Mouse (Mus musculus) stomach, postnatal 0 days (tissue): ENCODE results near the gene Sept5. TPM values are rescaled to one million over a fixed set of nuclear protein-coding genes. Genes with fewer than 3 reads are reported as not detected.

Experiments
- ATAC-seq: fragments of 200-750 bp; cut with Nextera tagmentation; 2 replicates; pipeline ENCODE4 v1.8.0; 2017; ENCODE audit not compliant: low FRiP score, low TSS enrichment
- DNase-seq: peaks from one replicate; pipeline ENCODE4 v3.0.0-alpha.2; 2016; ENCODE audit warnings: low spot score
- H3K27ac ChIP-seq: fragments of 300-500 bp; sonication (generic); replicated peaks from 2 replicates; pipeline ENCODE4 v1.5.1; 2014; ENCODE audit warnings: mild to moderate bottlenecking, control low read depth
- H3K27me3 ChIP-seq: fragments of 300-500 bp; sonication (generic); 2 replicates; pipeline ENCODE4 v1.6.1; 2014; ENCODE audit warnings: low read length; ENCODE audit not compliant: control insufficient read depth, insufficient read depth
- H3K36me3 ChIP-seq: fragments of 300-500 bp; sonication (generic); 2 replicates; pipeline ENCODE4 v1.6.1; 2014; ENCODE audit warnings: low read length, mixed read lengths; ENCODE audit not compliant: control insufficient read depth, insufficient read depth
- H3K4me1 ChIP-seq: fragments of 300-500 bp; sonication (generic); replicated peaks from 2 replicates; pipeline ENCODE4 v1.6.1; 2014; ENCODE audit warnings: antibody characterized with exemption; ENCODE audit not compliant: control insufficient read depth, insufficient read depth
- H3K4me2 ChIP-seq: fragments of 300-500 bp; sonication (generic); replicated peaks from 2 replicates; pipeline ENCODE4 v1.6.1; 2014; ENCODE audit warnings: low read depth, mild to moderate bottlenecking, control low read depth, moderate library complexity
- H3K4me3 ChIP-seq: fragments of 300-500 bp; sonication (generic); 2 replicates; pipeline ENCODE4 v1.5.1; 2014; ENCODE audit warnings: low read depth, low read length, control low read depth
- H3K9ac ChIP-seq: fragments of 300-500 bp; sonication (generic); 2 replicates; pipeline ENCODE4 v1.6.1; 2014; ENCODE audit warnings: mild to moderate bottlenecking, low read length, control low read depth, mixed read lengths
- H3K9me3 ChIP-seq: fragments of 300-500 bp; sonication (generic); 2 replicates; pipeline ENCODE4 v1.6.1; 2016; ENCODE audit warnings: low read length; ENCODE audit not compliant: control insufficient read depth
- CTCF ChIP-seq: IDR thresholded peaks from 2 replicates; pipeline ENCODE4 v1.5.1; 2016; ENCODE audit warnings: antibody characterized with exemption, low read depth, mild to moderate bottlenecking, moderate library complexity
- EP300 ChIP-seq: optimal IDR thresholded peaks from 2 replicates; pipeline ENCODE3; 2016; ENCODE audit warnings: antibody characterized with exemption
- WGBS: fragments of 180-500 bp; shearing (Covaris S2); extraction: QIAGEN DNeasy Blood & Tissue Kit; methylation state at CpG from one replicate; pipeline ENCODE4 v1.1.7; 2014; 5-methylcytosine and 5-hydroxymethylcytosine counted together
- polyA plus RNA-seq: library from polyadenylated mRNA; unstranded; fragments of >200 nt; fragmentation: Nextera tagmentation; extraction: Ambion mirVana; gene quantifications from 2 replicates; pipeline ENCODE4 v1.2.1, GENCODE M21; 2015

Sept5 gene
- polyA plus RNA-seq, 1 experiment from 2014 or later, result 38.0 TPM

DNA sequence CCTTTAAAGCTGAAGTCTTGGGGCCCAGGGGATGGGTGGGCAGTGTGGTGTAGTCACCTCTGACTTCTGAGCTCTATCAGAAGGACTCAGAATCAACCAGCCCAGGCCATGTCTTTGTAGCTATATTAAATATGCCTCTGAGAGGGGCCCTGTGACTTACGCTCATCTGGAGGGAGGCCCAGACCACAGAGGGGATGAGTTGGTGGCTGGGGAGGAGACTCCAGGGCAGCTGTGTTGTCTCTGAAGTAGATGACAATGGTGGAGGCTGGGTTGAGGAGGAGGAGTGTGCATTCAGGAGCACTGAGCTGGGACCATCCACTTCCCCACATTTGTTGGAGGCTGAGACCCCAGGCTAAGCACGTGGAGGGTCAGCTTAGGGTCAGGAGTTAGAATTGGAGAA is 11.5 kb downstream of the Sept5 start:
- DNase-seq (no peak), ATAC-seq (no peak)
- Histone ChIP-seq H3K9ac (no peak overlapping the region), H3K27me3 (peaks cover 24% of the 10 kb centered on the region), H3K4me1 (0 out of 2 replicates have a peak, but pooled peaks cover 2% of the 10 kb centered on the region), H3K9me3 (no peaks in the 10 kb centered on the region), H3K36me3 (no peaks in the 10 kb centered on the region), H3K27ac (no peak overlapping the region), H3K4me2 (no peak overlapping the region), H3K4me3 (no peak overlapping the region)
- 73% methylated on average over 2 of the region's 2 CpGs for WGBS
- TF ChIP-seq EP300, result no peak
- TF ChIP-seq CTCF, result no peak

DNA sequence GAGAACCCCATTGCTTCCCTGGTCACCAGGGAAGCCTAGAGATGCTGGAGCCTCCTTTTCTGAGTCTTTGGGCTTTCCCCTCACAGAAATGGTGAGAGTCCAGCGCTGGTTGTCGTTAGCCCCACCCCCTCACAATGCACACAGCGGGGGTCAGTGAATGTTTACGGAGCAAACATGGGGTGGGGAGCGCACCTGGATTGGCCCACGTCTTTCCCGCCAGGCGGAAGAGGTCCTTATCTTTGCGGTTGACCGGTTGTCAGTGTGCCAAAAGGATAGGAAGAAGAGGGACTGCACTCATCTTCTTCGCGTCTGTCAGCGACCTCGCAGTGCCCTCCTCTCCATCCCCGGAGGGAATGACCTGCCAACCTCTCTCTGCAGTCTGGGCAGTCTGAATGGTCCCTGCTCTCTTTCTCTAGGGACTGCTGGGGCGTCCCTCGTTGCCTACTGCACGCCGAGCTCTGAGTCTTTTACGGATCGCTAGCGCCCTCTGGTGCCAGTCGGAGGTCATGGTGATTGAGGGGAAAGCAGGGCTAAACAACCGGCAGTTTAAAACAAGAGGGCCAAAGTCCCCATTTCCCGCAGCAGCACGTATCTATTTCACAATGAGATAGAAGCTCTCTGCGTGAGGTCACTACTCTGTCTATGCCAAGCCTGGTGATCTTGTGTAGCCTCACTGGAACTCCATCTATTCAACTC is 12.2 kb downstream of the Sept5 start:
- Histone ChIP-seq H3K9ac (no peak overlapping the region), H3K4me1 (0 out of 2 replicates have a peak, but pooled peaks cover 2% of the 10 kb centered on the region), H3K9me3 (no peaks in the 10 kb centered on the region), H3K4me2 (peak overlapping the region; percentile 34), H3K4me3 (no peak overlapping the region), H3K36me3 (no peaks in the 10 kb centered on the region), H3K27ac (no peak overlapping the region), H3K27me3 (peaks cover 17% of the 10 kb centered on the region)
- DNase-seq, result peak; percentile 89
- TF ChIP-seq EP300 (no peak), CTCF (peak; percentile 97)
- ATAC-seq, result peak; percentile 68
- 3% methylated on average over 27 of the region's 27 CpGs for WGBS

DNA sequence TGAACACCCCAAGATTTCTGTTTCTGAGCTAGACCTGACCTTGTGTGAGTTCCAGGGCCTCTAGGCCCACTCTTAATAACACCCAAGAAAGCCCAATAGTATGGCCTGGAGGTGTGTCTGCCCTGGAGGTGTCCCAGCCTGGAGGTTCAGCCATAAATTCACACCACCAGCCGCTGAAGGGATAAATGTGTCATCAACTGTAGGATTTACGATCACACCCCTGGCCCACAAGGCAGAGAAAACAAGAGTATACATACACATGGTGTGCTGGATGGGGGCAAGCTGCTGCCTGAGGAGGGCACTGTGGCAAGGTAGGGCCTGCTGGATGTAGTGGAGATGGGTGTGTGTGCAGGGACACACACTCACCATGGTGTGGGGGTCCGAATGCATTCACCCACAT is 16.5 kb downstream of the Sept5 start:
- Histone ChIP-seq H3K36me3 (no peaks in the 10 kb centered on the region), H3K4me3 (no peak overlapping the region), H3K9me3 (no peaks in the 10 kb centered on the region), H3K4me2 (no peak overlapping the region), H3K9ac (no peak overlapping the region), H3K27me3 (no peaks in the 10 kb centered on the region), H3K4me1 (no peaks in the 10 kb centered on the region), H3K27ac (no peak overlapping the region)
- DNase-seq (no peak), ATAC-seq (no peak)
- 80% methylated on average over 3 of the region's 3 CpGs for WGBS
- TF ChIP-seq EP300 (no peak), CTCF (no peak)

- Histone ChIP-seq H3K9ac (0 out of 2 replicates have a peak overlapping the region, but pooled peaks have one; percentile 18), H3K9me3 (no peaks in the 10 kb centered on the region), H3K27me3 (no peaks in the 10 kb centered on the region), H3K36me3 (no peaks in the 10 kb centered on the region), H3K27ac (no peak overlapping the region), H3K4me1 (no peaks in the 10 kb centered on the region), H3K4me3 (no peak overlapping the region), H3K4me2 (no peak overlapping the region)
- DNase-seq (no peak), ATAC-seq (no peak)
- WGBS, result 65% methylated on average over 12 of the region's 13 CpGs
- TF ChIP-seq CTCF (no peak), EP300 (no peak)
These were observed 18.0 kb downstream of the Sept5 start for GRCm38 (mm10) chr16:18611752-18612151.

- H3K4me1 ChIP-seq, result no peaks in the 10 kb centered on the region
- H3K9me3 ChIP-seq, result no peaks in the 10 kb centered on the region
- H3K4me3 ChIP-seq, result no peak overlapping the region
- H3K4me2 ChIP-seq, result no peak overlapping the region
- DNase-seq, result no peak
- no peak overlapping the region for H3K9ac ChIP-seq
- 73% methylated on average over 2 of the region's 2 CpGs for WGBS
- no peaks in the 10 kb centered on the region for H3K27me3 ChIP-seq
- H3K36me3 ChIP-seq, result no peaks in the 10 kb centered on the region
- no peak for ATAC-seq
- no peak overlapping the region for H3K27ac ChIP-seq
- no peak for TF ChIP-seq EP300
These were observed 20.7 kb downstream of the Sept5 start for GRCm38 (mm10) chr16:18609099-18609498.

GRCm38 (mm10) chr16:18608226-18608625 is 21.5 kb downstream of the Sept5 start:
- Histone ChIP-seq H3K4me3 (no peak overlapping the region), H3K4me1 (no peaks in the 10 kb centered on the region), H3K9me3 (no peaks in the 10 kb centered on the region), H3K27me3 (no peaks in the 10 kb centered on the region), H3K9ac (no peak overlapping the region), H3K4me2 (no peak overlapping the region), H3K36me3 (no peaks in the 10 kb centered on the region), H3K27ac (no peak overlapping the region)
- WGBS, result 22% methylated on average over 11 of the region's 11 CpGs
- ATAC-seq (no peak), DNase-seq (no peak)
- TF ChIP-seq EP300 (no peak), CTCF (no peak)
